Mouse (Mus musculus) kidney, postnatal 0 days (tissue): ENCODE data around the gene Myrf. TPM values are rescaled to one million over a fixed set of nuclear protein-coding genes. Genes with fewer than 3 reads are reported as not detected.

Source experiments
- ATAC-seq: fragments of 200-750 bp; cut with Nextera tagmentation; replicated peaks from 2 replicates; pipeline ENCODE4 v1.8.0; 2017; ENCODE audit warnings: low read depth, moderate number of reproducible peaks, moderate TSS enrichment, moderate library complexity; ENCODE audit not compliant: low FRiP score
- DNase-seq: peaks from one replicate; pipeline ENCODE4 v3.0.0-alpha.2; 2016; ENCODE audit warnings: low spot score
- H3K27ac ChIP-seq: fragments of 300-500 bp; sonication (generic); 2 replicates; pipeline ENCODE4 v1.5.1; 2014; ENCODE audit warnings: mild to moderate bottlenecking
- H3K27me3 ChIP-seq: fragments of 300-500 bp; sonication (generic); 2 replicates; pipeline ENCODE4 v1.6.1; 2014; ENCODE audit warnings: low read length, mixed read lengths; ENCODE audit not compliant: insufficient read depth
- H3K36me3 ChIP-seq: fragments of 300-500 bp; sonication (generic); 2 replicates; pipeline ENCODE4 v1.6.1; 2014; ENCODE audit warnings: low read length, mixed read lengths; ENCODE audit not compliant: insufficient read depth
- H3K4me1 ChIP-seq: fragments of 300-500 bp; sonication (generic); replicated peaks from 2 replicates; pipeline ENCODE4 v1.6.1; 2014; ENCODE audit warnings: antibody characterized with exemption, low read length, mixed read lengths; ENCODE audit not compliant: insufficient read depth
- H3K4me2 ChIP-seq: fragments of 300-500 bp; sonication (generic); 2 replicates; pipeline ENCODE4 v1.6.1; 2014; ENCODE audit warnings: mild to moderate bottlenecking, low read length, moderate library complexity, mixed read lengths
- H3K4me3 ChIP-seq: fragments of 300-500 bp; sonication (generic); replicated peaks from 2 replicates; pipeline ENCODE4 v1.5.1; 2014; ENCODE audit warnings: low read depth, low read length
- H3K9ac ChIP-seq: fragments of 300-500 bp; sonication (generic); 2 replicates; pipeline ENCODE4 v1.6.1; 2014; ENCODE audit warnings: low read depth, low read length
- H3K9me3 ChIP-seq: fragments of 300-500 bp; sonication (generic); replicated peaks from 2 replicates; pipeline ENCODE4 v1.6.1; 2016; ENCODE audit warnings: low read length, inconsistent platforms, mixed read lengths
- CTCF ChIP-seq: IDR thresholded peaks from 2 replicates; pipeline ENCODE4 v1.5.1; 2016; ENCODE audit warnings: antibody characterized with exemption, low read depth, mild to moderate bottlenecking, moderate library complexity
- WGBS: fragments of 180-500 bp; shearing (Covaris S2); extraction: QIAGEN DNeasy Blood & Tissue Kit; methylation state at CpG from one replicate; pipeline ENCODE4 v1.1.7; 2014; 5-methylcytosine and 5-hydroxymethylcytosine counted together
- polyA plus RNA-seq: library from polyadenylated mRNA; unstranded; fragments of >200 nt; fragmentation: Nextera tagmentation; extraction: Ambion mirVana; gene quantifications from 2 replicates; pipeline ENCODE4 v1.2.1, GENCODE M21; 2015

The Myrf gene
- polyA plus RNA-seq, 1 experiment from 2014 or later, result 1.5 TPM

- Histone ChIP-seq H3K9ac (no peak overlapping the region), H3K4me2 (no peak overlapping the region), H3K4me1 (no peaks in the 10 kb centered on the region), H3K27ac (no peak overlapping the region), H3K36me3 (peaks cover 41% of the 10 kb centered on the region), H3K9me3 (no peaks in the 10 kb centered on the region), H3K27me3 (no peaks in the 10 kb centered on the region), H3K4me3 (no peak overlapping the region)
- whole genome bisulfite sequencing, result 57% methylated on average over 5 of the region's 5 CpGs
- ATAC-seq (no peak), DNase-seq (no peak)
- no peak for TF ChIP-seq CTCF
Measured at GRCm38 (mm10) chr19:10195252-10195651, 45.3 kb downstream of the Myrf start.

DNA sequence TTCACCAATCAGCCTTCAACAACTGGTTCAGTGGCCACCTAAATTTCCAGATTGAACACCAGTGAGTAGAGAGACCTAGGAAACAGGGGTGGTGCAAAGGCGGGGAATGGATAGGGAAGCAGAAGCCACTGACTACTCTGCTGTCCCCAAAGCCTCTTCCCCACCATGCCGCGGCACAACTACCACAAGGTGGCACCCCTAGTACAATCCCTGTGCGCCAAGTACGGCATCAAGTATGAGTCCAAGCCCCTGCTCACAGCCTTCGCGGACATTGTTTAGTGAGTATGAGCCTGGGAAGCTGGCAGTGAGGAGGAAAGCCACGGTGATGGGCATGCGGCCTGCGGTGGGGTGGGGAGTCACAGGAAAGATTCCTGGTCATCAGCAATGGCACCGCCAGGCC lies 46.2 kb downstream of the Myrf start:
- Histone ChIP-seq H3K9me3 (no peaks in the 10 kb centered on the region), H3K4me1 (no peaks in the 10 kb centered on the region), H3K9ac (no peak overlapping the region), H3K4me3 (no peak overlapping the region), H3K27me3 (no peaks in the 10 kb centered on the region), H3K27ac (no peak overlapping the region), H3K4me2 (no peak overlapping the region), H3K36me3 (peaks cover 33% of the 10 kb centered on the region)
- ATAC-seq (no peak), DNase-seq (no peak)
- WGBS, result 89% methylated on average over 11 of the region's 11 CpGs
- TF ChIP-seq CTCF, result no peak; the same call in 1 of the 2 replicates

DNA sequence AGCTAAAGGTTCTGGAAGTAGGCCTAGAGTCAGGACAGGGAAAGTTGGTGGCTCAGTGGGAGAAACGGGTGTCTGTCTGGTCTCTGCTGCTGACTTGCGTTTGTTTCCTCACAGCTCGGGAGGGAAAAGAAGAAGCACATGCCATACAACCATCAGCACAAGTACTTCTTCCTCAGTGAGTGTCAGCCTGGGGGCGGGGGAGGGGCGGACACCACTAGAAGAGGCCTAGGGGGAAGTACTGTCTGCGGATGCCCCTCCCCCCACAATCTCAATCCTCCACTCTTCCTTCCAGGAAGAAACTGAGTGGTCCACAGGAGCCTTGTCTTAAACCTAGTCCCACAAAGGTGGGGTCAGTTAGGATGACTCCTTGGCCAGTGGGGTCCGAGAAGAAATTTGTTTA lies 49.2 kb downstream of the Myrf start:
- no peak for ATAC-seq

DNA sequence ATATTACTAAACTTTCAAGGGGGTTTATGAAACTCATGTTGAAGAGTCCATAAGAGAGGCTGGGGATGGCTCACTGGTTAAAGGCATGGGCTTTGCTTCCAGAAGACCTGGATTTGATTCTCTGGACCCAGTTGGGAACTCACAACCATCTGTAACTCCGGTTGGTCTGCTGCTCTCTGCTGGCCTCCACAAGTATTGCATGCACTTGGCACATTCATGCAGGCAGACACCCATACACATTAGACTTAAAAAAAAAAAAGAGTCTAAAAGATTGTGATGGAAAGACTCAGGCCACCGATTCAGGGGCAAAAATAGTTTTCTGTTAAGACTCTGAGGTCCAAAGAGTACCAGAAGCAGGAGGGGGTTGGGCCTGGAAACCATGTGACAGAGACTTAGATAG lies 49.8 kb downstream of the Myrf start:
- Histone ChIP-seq H3K9ac (no peak overlapping the region), H3K27ac (no peak overlapping the region), H3K27me3 (no peaks in the 10 kb centered on the region), H3K36me3 (peaks cover 40% of the 10 kb centered on the region), H3K9me3 (no peaks in the 10 kb centered on the region), H3K4me1 (no peaks in the 10 kb centered on the region), H3K4me3 (no peak overlapping the region), H3K4me2 (no peak overlapping the region)
- ATAC-seq, result no peak
- WGBS, result 50% methylated on average over 2 of the region's 2 CpGs
- DNase-seq, result peak; percentile 70
- peak; percentile 84 for TF ChIP-seq CTCF

More for the DNA sequence above, 49.2 kb downstream of the Myrf start:
- H3K4me2 ChIP-seq, result no peak overlapping the region
- TF ChIP-seq CTCF, result no peak
- no peaks in the 10 kb centered on the region for H3K27me3 ChIP-seq
- 76% methylated on average over 7 of the region's 7 CpGs for WGBS
- H3K9ac ChIP-seq, result no peak overlapping the region
- no peaks in the 10 kb centered on the region for H3K9me3 ChIP-seq
- H3K27ac ChIP-seq, result no peak overlapping the region
- H3K4me1 ChIP-seq, result no peaks in the 10 kb centered on the region
- no peak for DNase-seq
- no peak overlapping the region for H3K4me3 ChIP-seq
- peaks cover 38% of the 10 kb centered on the region for H3K36me3 ChIP-seq

- TF ChIP-seq CTCF, result no peak
Measured at GRCm38 (mm10) chr19:10189940-10190339, 50.6 kb downstream of the Myrf start.

DNA sequence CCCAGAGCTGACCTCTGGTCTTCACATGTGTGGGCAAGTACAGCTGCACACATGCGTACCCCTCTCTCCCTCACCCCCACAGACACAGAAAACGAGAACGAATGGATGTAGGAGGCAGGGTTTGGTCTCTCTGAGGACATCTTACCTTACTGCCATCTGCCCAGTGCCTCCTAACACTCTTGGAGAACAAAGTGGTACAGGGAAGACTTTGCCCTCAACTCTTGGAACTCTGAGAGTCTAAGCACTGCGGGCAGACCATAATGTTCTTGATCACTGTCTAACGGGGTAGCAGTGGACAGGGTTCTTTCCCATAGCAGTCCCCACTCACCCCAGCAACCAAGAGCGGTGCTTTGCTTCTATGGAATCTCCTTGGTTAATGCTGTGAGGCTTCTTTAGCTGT lies 51.5 kb downstream of the Myrf start:
- Histone ChIP-seq H3K27me3 (no peaks in the 10 kb centered on the region), H3K36me3 (peaks cover 30% of the 10 kb centered on the region), H3K9me3 (no peaks in the 10 kb centered on the region), H3K9ac (no peak overlapping the region), H3K4me3 (no peak overlapping the region), H3K4me2 (no peak overlapping the region), H3K4me1 (peaks cover 6% of the 10 kb centered on the region), H3K27ac (no peak overlapping the region)
- ATAC-seq (no peak), DNase-seq (no peak)
- 98% methylated on average over 6 of the region's 6 CpGs for WGBS
- TF ChIP-seq CTCF, result no peak

More at GRCm38 (mm10) chr19:10189940-10190339, 50.6 kb downstream of the Myrf start:
- H3K9ac ChIP-seq, result no peak overlapping the region
- H3K4me1 ChIP-seq, result no peaks in the 10 kb centered on the region
- H3K4me2 ChIP-seq, result no peak overlapping the region
- no peak overlapping the region for H3K27ac ChIP-seq
- peaks cover 36% of the 10 kb centered on the region for H3K36me3 ChIP-seq
- WGBS, result 92% methylated on average over 8 of the region's 8 CpGs
- ATAC-seq, result no peak
- H3K9me3 ChIP-seq, result no peaks in the 10 kb centered on the region
- H3K4me3 ChIP-seq, result no peak overlapping the region
- DNase-seq, result no peak
- H3K27me3 ChIP-seq, result no peaks in the 10 kb centered on the region

DNA sequence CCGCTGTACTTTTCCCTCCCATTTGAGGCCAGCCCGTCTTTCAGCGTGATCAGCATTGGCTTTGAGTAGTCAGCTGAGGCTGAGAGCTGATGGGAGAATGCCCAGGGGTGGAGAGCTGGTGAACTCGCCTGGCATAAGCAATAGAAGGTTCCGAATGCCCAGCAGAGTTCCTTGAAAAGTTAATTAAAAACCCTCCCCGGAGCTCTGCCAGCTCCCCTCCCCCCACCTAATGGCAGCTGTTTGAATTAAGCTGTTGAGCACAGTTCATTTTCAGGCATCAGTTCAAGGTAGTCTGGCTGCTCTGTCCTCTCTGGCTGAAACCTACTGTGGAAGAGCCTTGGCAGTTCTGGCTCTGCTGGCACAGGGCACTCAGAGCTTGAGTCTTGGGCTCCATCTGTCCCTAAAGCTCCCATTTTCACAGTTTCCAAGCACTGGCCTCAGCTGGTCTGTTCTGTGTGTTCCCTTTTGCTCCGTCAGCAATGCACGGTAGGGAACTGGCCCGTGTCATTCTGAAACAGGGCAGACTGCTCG lies 52.2 kb downstream of the Myrf start:
- DNase-seq (no peak), ATAC-seq (no peak)
- Histone ChIP-seq H3K4me2 (no peak overlapping the region), H3K4me1 (peaks cover 6% of the 10 kb centered on the region), H3K9me3 (no peaks in the 10 kb centered on the region), H3K27ac (no peak overlapping the region; the same call in 1 of the 2 replicates), H3K27me3 (no peaks in the 10 kb centered on the region), H3K9ac (no peak overlapping the region), H3K4me3 (no peak overlapping the region), H3K36me3 (peaks cover 26% of the 10 kb centered on the region)
- WGBS, result 70% methylated on average over 10 of the region's 10 CpGs
- TF ChIP-seq CTCF, result no peak
